Mouse (Mus musculus): ENCODE data around the gene Rpl41. TPM values are rescaled to one million over a fixed set of nuclear protein-coding genes. Genes with fewer than 3 reads are reported as not detected.
"Not testable (repeated sequence)": the region's sequence is repeated elsewhere in the genome, so short reads cannot be mapped to it uniquely, and the experiment has no call there.

Gene Rpl41
- polyA plus RNA-seq, 1 experiment = 2,695 TPM

DNA sequence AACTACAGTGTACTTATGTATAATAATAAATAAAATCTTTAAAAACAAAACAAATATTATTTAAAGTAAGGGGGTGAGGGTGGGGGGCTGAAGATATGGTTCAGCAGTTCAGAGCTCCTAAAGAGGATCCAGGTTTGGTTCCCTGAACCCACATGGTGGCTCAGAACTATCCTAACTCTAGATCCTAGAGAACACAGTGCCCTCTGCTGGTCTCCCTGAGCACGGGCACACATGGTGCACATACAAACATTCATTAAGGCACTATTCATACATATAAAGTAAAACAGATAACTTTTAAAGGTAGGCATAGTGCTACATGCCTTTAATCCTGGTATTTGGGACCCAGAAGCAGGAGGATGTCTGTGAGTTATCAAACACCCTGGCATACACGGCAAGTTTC is 26.0 kb upstream of the Rpl41 start:
- no peak overlapping the region for H3K27ac ChIP-seq (ENCODE audit: control insufficient read depth, insufficient read depth, low read depth, low read length, poor library complexity)
- H3K4me3 ChIP-seq (replicated peaks; ENCODE audit: control insufficient read depth, low read depth, low read length) = no peak overlapping the region
- 87% methylated on average over 2 of the region's 2 CpGs for WGBS
- TF ChIP-seq POLR2A (IDR thresholded peaks at IDR 0.05; ENCODE audit: borderline replicate concordance, control insufficient read depth, low read depth, low read length) (no peak), CTCF (IDR thresholded peaks at IDR 0.05; ENCODE audit: control insufficient read depth, insufficient read depth, low read length) (peak; percentile 61)
- H3K4me1 ChIP-seq (ENCODE audit: control insufficient read depth, insufficient read depth, low read length) = no peaks in the 10 kb centered on the region

DNA sequence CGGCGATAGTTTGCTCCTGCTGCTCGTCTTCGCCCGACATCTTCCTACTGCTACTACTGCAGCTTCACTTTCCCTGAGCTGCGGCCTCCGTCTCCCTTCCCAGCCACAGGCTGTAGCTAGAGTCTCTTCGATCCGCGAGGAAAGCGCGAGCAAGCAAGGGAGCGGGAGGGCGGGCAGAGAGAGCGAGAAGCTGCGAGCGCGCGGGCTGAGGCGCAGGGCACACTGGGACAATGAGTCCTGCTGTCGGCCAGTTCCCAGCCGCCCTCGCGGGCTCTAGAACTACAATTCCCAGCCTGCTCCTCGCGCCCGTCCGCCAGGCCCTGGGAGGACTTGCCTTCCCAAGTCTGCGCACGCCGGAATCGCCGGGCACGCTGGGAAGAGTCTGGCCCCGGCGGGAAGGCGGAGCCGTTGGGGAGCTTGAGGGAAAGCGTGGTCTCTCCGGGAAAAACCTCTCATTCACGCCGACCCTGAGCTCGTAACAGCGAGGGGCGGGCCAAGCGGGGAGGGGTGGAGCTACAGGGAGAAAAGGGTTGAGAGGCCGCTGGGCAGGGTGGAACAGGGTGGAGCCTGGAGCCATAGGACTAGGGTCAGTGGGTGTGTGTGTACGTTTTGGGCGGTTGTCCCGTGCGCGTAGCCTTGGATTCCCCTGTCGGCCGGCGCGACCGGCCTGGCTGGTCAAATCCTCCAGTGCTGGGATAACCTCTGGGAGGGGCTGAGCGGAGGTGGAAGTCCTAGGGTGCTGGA is 16.9 kb upstream of the Rpl41 start, which contains the start of gene Pa2g4:
Gene Pa2g4 (minus strand): TSS at position 200 of the 744 bp plus-strand sequence.
- no peaks in the 10 kb centered on the region; the same call in 1 of the 2 replicates for H3K4me1 ChIP-seq (ENCODE audit: control insufficient read depth, insufficient read depth, low read length)
- H3K27ac ChIP-seq (ENCODE audit: control insufficient read depth, insufficient read depth, low read depth, low read length, poor library complexity) = peak within 1 kb of the TSS; percentile 91
- WGBS = under 1% methylated on average over 58 of the region's 58 CpGs

DNA sequence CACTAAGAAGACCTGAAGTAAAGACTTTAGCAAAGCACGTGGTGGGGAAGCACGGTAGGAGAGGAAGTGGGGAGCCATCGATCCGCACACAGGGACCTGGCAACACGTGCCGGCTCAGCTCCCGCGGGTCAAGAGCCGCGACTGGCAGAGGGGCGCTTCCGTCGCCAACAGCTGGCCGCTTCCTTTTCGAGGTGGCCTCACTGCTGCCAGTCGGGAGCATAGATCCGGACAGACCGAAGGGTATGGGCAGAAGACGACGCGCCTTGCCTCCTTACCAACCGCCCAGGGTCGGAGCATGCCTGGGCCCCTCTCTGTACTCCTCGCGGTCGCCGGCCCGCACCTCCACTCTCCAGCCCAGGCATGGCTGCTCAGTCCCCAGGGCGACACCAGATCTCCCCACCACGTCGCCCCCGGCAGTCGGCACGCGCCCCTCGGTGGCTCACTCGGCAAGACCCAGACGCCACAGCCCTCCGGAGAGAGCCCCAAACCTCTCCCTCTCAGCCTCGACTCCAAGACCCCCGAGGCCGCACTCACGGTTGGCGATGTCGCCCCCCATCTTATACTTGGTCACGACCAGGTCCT is 16.2 kb upstream of the Rpl41 start:
- H3K4me1 ChIP-seq (ENCODE audit: control insufficient read depth, insufficient read depth, low read length) = no peaks in the 10 kb centered on the region; the same call in 1 of the 2 replicates
- H3K27ac ChIP-seq (ENCODE audit: control insufficient read depth, insufficient read depth, low read depth, low read length, poor library complexity) = peak overlapping the region; percentile 91
- WGBS = under 1% methylated on average over 46 of the region's 46 CpGs
- no peak for TF ChIP-seq CTCF (IDR thresholded peaks at IDR 0.05; ENCODE audit: control insufficient read depth, insufficient read depth, low read length)
- TF ChIP-seq POLR2A (IDR thresholded peaks at IDR 0.05; ENCODE audit: borderline replicate concordance, control insufficient read depth, low read depth, low read length) = peak; percentile 51; the same call in 1 of the 2 replicates
- peak overlapping the region; percentile 96 for H3K4me3 ChIP-seq (replicated peaks; ENCODE audit: control insufficient read depth, low read depth, low read length)

More for the DNA sequence above, 16.9 kb upstream of the Rpl41 start, which contains the start of gene Pa2g4:
- H3K4me3 ChIP-seq (replicated peaks; ENCODE audit: control insufficient read depth, low read depth, low read length) = peak within 1 kb of the TSS; percentile 96
- TF ChIP-seq POLR2A (IDR thresholded peaks at IDR 0.05; ENCODE audit: borderline replicate concordance, control insufficient read depth, low read depth, low read length) (peak; percentile 66; the same call in 1 of the 2 replicates), CTCF (IDR thresholded peaks at IDR 0.05; ENCODE audit: control insufficient read depth, insufficient read depth, low read length) (no peak; the same call in 1 of the 2 replicates)

DNA sequence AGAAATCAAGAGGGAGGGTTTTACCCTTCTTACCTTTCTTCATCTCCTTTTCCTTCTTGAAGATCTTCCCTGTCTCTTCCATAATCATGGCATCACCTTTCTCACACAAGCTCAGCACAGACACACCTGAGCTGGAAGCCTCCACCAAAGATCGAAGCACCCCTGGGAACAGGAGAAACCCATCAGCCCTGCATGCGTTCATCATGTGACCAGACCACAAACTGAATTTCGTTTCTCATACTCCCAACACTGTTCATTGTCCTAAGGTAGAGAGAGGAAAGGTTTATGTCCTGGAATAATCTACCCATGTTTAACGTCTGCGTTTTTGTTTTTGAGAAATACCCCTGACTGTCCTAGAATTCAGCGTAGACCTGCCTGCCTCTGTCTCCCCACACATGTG is 14.4 kb upstream of the Rpl41 start:
- H3K4me1 ChIP-seq (ENCODE audit: control insufficient read depth, insufficient read depth, low read length) = no peaks in the 10 kb centered on the region; the same call in 1 of the 2 replicates
- no peak overlapping the region for H3K27ac ChIP-seq (ENCODE audit: control insufficient read depth, insufficient read depth, low read depth, low read length, poor library complexity)
- WGBS = 61% methylated on average over 6 of the region's 6 CpGs
- TF ChIP-seq POLR2A (IDR thresholded peaks at IDR 0.05; ENCODE audit: borderline replicate concordance, control insufficient read depth, low read depth, low read length) (no peak), CTCF (IDR thresholded peaks at IDR 0.05; ENCODE audit: control insufficient read depth, insufficient read depth, low read length) (no peak)
- peak overlapping the region; percentile 21 for H3K4me3 ChIP-seq (replicated peaks; ENCODE audit: control insufficient read depth, low read depth, low read length)

DNA sequence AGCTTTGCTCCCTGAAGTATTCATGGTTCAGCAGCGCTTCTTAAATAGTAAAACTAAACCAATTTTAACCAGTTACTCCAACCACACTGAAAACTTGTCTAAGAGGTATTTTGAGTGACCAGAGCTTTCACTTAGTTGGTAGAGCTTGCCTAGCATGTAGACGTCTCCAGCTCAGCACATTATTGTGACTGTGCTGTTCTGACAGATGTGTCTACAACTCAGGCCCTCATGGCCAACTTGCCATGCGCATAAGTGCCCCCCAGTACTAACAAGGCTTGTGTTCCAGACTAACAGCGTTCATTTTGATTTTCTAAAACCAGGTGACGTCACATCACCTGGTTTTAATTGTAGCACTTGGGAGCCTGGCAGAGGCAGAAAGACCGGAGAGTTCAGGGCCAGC is 7.9 kb upstream of the Rpl41 start:
- Histone ChIP-seq H3K4me1 (ENCODE audit: control insufficient read depth, insufficient read depth, low read length) (no peaks in the 10 kb centered on the region), H3K27ac (ENCODE audit: control insufficient read depth, insufficient read depth, low read depth, low read length, poor library complexity) (no peak overlapping the region), H3K4me3 (replicated peaks; ENCODE audit: control insufficient read depth, low read depth, low read length) (no peak overlapping the region)
- no peak for TF ChIP-seq CTCF (IDR thresholded peaks at IDR 0.05; ENCODE audit: control insufficient read depth, insufficient read depth, low read length)
- TF ChIP-seq POLR2A (IDR thresholded peaks at IDR 0.05; ENCODE audit: borderline replicate concordance, control insufficient read depth, low read depth, low read length) = no peak
- 87% methylated on average over 6 of the region's 6 CpGs for WGBS

DNA sequence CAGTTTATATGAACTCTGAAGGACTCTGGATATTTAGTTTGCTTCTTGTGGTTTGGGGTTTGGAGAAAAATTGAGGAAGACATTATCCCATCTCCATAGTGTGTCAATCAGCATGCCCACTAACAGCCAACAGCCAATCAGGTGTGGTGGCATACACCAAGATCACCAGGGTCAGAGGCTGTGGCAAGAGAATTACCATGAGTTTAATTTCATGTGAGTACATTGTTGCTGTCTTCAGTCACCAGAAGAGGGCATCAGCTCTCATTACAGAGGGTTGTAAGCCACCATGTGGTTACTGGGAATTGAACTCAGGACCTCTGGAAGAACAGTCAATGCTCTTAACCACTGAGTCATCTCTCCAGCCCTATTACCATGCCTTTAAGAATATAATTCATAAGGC is 7.2 kb upstream of the Rpl41 start:
- no peak overlapping the region for H3K4me3 ChIP-seq (replicated peaks; ENCODE audit: control insufficient read depth, low read depth, low read length)
- H3K27ac ChIP-seq (ENCODE audit: control insufficient read depth, insufficient read depth, low read depth, low read length, poor library complexity) = no peak overlapping the region
- TF ChIP-seq POLR2A (IDR thresholded peaks at IDR 0.05; ENCODE audit: borderline replicate concordance, control insufficient read depth, low read depth, low read length) (no peak), CTCF (IDR thresholded peaks at IDR 0.05; ENCODE audit: control insufficient read depth, insufficient read depth, low read length) (no peak)
- no peaks in the 10 kb centered on the region for H3K4me1 ChIP-seq (ENCODE audit: control insufficient read depth, insufficient read depth, low read length)

DNA sequence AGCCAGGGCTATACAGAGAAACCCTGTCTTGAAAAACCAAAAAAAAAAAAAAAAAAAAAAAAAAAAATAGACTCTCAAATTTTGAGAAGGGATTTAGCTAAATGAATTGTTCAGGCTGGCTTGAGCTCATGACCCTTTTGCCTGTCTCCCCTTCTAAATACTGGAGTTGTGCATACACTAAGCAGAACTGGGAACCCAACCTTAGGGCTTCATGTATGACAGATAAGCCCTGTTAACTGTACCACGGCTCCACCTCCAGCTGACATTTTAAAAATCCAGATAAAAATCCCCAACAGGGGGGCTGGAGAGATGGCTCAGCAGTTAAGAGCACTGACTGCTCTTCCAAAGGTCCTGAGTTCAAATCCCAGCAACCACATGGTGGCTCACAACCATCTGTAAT is 6.5 kb upstream of the Rpl41 start:
- H3K27ac ChIP-seq (ENCODE audit: control insufficient read depth, insufficient read depth, low read depth, low read length, poor library complexity); H3K4me3 ChIP-seq (replicated peaks; ENCODE audit: control insufficient read depth, low read depth, low read length); H3K4me1 ChIP-seq (ENCODE audit: control insufficient read depth, insufficient read depth, low read length): not testable (repeated sequence)
- 58% methylated on average over 1 of the region's 1 CpGs for WGBS

DNA sequence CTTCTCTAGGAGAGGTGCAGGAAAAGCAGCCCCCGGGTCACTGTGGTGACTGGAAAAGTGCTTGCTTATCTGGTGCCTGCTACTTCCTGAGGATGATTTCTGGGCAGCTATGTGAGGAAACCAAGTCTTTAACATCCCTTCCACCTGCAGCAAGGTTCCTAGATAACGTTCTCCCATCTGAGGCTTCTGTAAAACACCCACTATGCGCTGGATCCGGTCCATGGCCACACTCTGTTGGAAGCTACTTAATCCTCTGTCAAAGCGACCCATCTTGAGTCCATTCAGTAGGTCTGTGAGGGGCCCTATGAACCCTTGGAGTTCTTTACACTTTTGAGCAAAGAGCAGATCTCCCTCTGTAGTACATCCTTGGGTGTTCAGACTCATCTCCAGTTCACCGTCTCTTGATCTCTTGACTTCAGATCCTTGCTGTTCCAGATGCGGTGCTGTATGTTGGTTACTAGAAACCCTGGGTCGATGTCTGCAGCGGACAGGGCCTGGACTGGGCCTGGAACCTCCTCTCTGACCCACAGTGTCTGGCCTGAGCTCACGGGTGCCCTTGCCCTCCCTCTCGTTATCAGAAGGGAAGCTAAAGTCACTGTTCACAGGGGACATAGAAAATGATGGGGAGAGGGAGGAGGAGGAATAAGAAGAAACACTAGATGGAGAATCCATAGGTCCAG is 1.2 kb upstream of the Rpl41 start:
- not testable (repeated sequence) for H3K27ac ChIP-seq (ENCODE audit: control insufficient read depth, insufficient read depth, low read depth, low read length, poor library complexity); H3K4me3 ChIP-seq (replicated peaks; ENCODE audit: control insufficient read depth, low read depth, low read length); H3K4me1 ChIP-seq (ENCODE audit: control insufficient read depth, insufficient read depth, low read length)
- WGBS = 76% methylated on average over 11 of the region's 11 CpGs

DNA sequence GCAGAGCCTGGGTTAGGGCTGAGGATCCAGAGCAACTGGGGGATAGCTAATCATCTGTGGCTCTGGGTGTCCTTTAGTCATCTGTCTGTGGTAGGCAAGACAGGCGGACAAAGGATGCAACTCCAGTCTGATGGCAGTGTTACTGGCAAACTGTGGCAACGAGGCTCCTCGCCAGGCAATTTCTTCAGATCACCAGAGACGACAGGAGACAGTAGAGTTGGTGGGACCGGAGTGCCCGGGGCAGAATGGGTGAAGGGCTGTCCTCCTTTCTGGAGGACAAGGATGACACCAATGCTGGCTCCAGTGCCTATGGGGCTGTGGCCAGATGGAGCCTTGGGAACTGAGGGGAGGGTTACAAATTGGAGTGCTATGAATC is 565 bp upstream of the Rpl41 start:
- not testable (repeated sequence) for H3K4me3 ChIP-seq (replicated peaks; ENCODE audit: control insufficient read depth, low read depth, low read length); H3K4me1 ChIP-seq (ENCODE audit: control insufficient read depth, insufficient read depth, low read length)
- WGBS = 71% methylated on average over 6 of the region's 6 CpGs
- peak overlapping the region; percentile 1; the same call in 1 of the 2 replicates for H3K27ac ChIP-seq (ENCODE audit: control insufficient read depth, insufficient read depth, low read depth, low read length, poor library complexity)

DNA sequence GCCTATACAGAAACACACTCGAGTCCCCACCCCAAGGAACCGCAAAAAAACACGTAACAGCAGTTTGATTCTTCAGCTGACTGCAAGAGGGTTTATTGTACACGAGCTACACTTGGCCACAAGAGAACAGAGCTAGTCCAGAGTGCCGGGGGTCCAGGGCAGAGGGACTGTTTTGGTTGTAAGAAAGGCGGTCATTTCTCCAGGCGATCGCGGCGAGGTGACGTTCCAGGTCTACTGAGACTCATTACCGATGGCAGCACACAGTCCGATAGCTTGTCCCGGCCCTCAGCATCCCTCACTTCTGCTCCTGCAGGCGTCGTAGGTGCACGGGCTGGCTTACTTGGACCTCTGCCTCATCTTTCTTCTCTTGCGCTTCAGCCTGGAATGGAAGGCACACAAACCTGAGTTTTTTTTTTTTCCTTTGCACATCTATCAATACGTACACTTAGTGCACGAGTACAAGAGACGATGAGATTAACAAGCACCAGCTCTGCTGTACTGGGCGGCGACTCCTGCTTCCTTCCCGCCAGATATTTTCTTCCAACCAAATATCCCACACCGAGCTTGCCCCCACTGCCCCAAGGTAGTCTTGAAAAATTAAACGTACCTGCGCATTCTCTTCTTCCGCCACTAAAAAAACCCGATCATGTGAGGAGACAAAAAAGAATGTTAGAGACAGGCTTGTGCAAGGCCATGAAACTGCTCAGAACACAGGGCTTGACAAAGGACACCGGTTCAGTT is 884 bp downstream of the Rpl41 start:
- Histone ChIP-seq H3K27ac (ENCODE audit: control insufficient read depth, insufficient read depth, low read depth, low read length, poor library complexity) (peak overlapping the region; percentile 92), H3K4me3 (replicated peaks; ENCODE audit: control insufficient read depth, low read depth, low read length) (peak overlapping the region; percentile 83)
- not testable (repeated sequence) for H3K4me1 ChIP-seq (ENCODE audit: control insufficient read depth, insufficient read depth, low read length)
- WGBS = 2% methylated on average over 30 of the region's 30 CpGs

All from bone marrow, adult 2 months (tissue).